13 mouse cellular contexts compared by ENCODE assay signal in the genomic region with DNA sequence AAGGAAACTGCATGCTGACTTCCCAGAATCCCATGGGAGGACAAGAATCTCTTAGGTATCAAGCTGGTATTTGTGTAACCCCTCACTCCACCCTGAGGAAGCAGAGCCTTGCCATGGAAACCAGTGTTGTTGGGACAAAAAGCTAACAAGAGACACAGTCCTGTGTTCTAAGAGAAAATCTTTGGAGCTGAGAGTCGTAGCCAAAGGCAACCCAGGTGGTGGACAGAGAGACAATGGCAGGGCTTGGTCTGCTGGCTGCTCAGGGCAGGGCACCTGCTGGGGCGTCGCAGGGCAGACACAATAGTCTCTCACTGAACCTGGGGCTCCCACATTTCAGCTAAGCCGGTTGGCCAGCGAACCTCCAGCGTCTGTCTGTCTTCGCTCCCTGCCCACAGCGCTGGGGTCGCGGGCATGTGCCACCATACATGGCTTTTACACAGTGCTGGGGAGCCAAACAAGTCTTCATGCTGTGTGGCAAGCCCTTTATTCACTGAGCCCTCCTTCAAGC.
DNase-seq lines count a peak whose midpoint lies in the region; ATAC-seq lines count a peak whose summit lies in the region.
"Had no signal": no experiment of that assay in that cellular context is flagged by ENCODE, and none has a peak within 500 bp of the region (broad histone marks: within the 10 kb centered on the region; RNA-seq: fewer than 3 reads in every experiment).

No protein-coding gene starts in this region.

- H3K36me3 ChIP-seq in embryonic facial prominence, embryonic 10.5 days (replicated peaks) = no peaks in the 10 kb centered on the region
- no peaks in the 10 kb centered on the region for H3K36me3 ChIP-seq in hindbrain, embryonic 11.5 days (ENCODE audit: control insufficient read depth, insufficient read depth, low read length)
- no peaks in the 10 kb centered on the region for H3K36me3 ChIP-seq in midbrain, embryonic 12.5 days
- H3K36me3 ChIP-seq in intestine, embryonic 16.5 days (ENCODE audit: control insufficient read depth, insufficient read depth, low read length) = no peaks in the 10 kb centered on the region

- H3K4me2 ChIP-seq in hindbrain, embryonic 11.5 days (replicated peaks; ENCODE audit: low read depth, low read length) = no peak overlapping the region
- no peak overlapping the region for H3K4me2 ChIP-seq in midbrain, embryonic 12.5 days (replicated peaks)
- H3K4me2 ChIP-seq in intestine, embryonic 16.5 days (ENCODE audit: low read depth, low read length) = no peak overlapping the region

- H3K4me1 ChIP-seq in embryonic facial prominence, embryonic 10.5 days = peaks cover 21% of the 10 kb centered on the region
- H3K4me1 ChIP-seq in hindbrain, embryonic 11.5 days (replicated peaks; ENCODE audit: control insufficient read depth, insufficient read depth, low read length) = no peaks in the 10 kb centered on the region
- peaks cover 12% of the 10 kb centered on the region for H3K4me1 ChIP-seq in midbrain, embryonic 12.5 days
- H3K4me1 ChIP-seq in intestine, embryonic 16.5 days (ENCODE audit: control insufficient read depth, insufficient read depth, low read length) = no peaks in the 10 kb centered on the region

- WGBS in embryonic facial prominence, embryonic 10.5 days = 16% methylated on average over 10 of the region's 10 CpGs
- 12% methylated on average over 10 of the region's 10 CpGs for WGBS in hindbrain, embryonic 11.5 days
- WGBS in midbrain, embryonic 12.5 days = 10% methylated on average over 10 of the region's 10 CpGs
- 58% methylated on average over 10 of the region's 10 CpGs for WGBS in intestine, embryonic 16.5 days

- peak; percentile 36 for DNase-seq in NIH3T3 (ENCODE audit: low read depth)
- DNase-seq in embryonic facial prominence, embryonic 10.5 days (ENCODE audit: low spot score) = peak; percentile 34
- peak; percentile 58 for DNase-seq in hindbrain, embryonic 11.5 days (ENCODE audit: low spot score)
- DNase-seq in cerebellum, postnatal 4 days (ENCODE audit: low spot score in 2 of 2) = no peak
- DNase-seq in kidney, postnatal 4 days = no peak
- DNase-seq in right cerebral cortex, postnatal 25 days = no peak
- DNase-seq: adrenal gland, postnatal 10 days; gastrocnemius, postnatal 25 days; lung, postnatal 36 days had no signal

- peaks cover 49% of the 10 kb centered on the region for H3K27me3 ChIP-seq in embryonic facial prominence, embryonic 10.5 days (replicated peaks; ENCODE audit: low read depth, poor library complexity, severe bottlenecking)
- H3K27me3 ChIP-seq in hindbrain, embryonic 11.5 days (ENCODE audit: control insufficient read depth, insufficient read depth, low read length) = peaks cover 23% of the 10 kb centered on the region
- H3K27me3 ChIP-seq in midbrain, embryonic 12.5 days = peaks cover 83% of the 10 kb centered on the region
- no peaks in the 10 kb centered on the region for H3K27me3 ChIP-seq in intestine, embryonic 16.5 days (replicated peaks; ENCODE audit: control insufficient read depth, insufficient read depth, low read length)

- peak overlapping the region; percentile 60; the same call in 1 of the 2 replicates for H3K27ac ChIP-seq in embryonic facial prominence, embryonic 10.5 days (replicated peaks)
- no peak overlapping the region for H3K27ac ChIP-seq in hindbrain, embryonic 11.5 days (ENCODE audit: low read depth, low read length)
- no peak overlapping the region for H3K27ac ChIP-seq in midbrain, embryonic 12.5 days (replicated peaks)
- no peak overlapping the region for H3K27ac ChIP-seq in intestine, embryonic 16.5 days (ENCODE audit: low read length)
- H3K27ac ChIP-seq: liver, embryonic 14.5 days had no signal

- H3K4me3 ChIP-seq in embryonic facial prominence, embryonic 10.5 days = no peak overlapping the region
- no peak overlapping the region for H3K4me3 ChIP-seq in hindbrain, embryonic 11.5 days (ENCODE audit: low read depth, low read length)
- no peak overlapping the region for H3K4me3 ChIP-seq in midbrain, embryonic 12.5 days
- H3K4me3 ChIP-seq in intestine, embryonic 16.5 days (ENCODE audit: low read length) = no peak overlapping the region

- no peaks in the 10 kb centered on the region for H3K9me3 ChIP-seq in embryonic facial prominence, embryonic 10.5 days
- H3K9me3 ChIP-seq in hindbrain, embryonic 11.5 days (ENCODE audit: control insufficient read depth, low read length) = no peaks in the 10 kb centered on the region
- no peaks in the 10 kb centered on the region for H3K9me3 ChIP-seq in midbrain, embryonic 12.5 days
- no peaks in the 10 kb centered on the region for H3K9me3 ChIP-seq in intestine, embryonic 16.5 days (ENCODE audit: control insufficient read depth, low read length)

- no peak overlapping the region for H3K9ac ChIP-seq in hindbrain, embryonic 11.5 days (ENCODE audit: low read depth, low read length)
- H3K9ac ChIP-seq in midbrain, embryonic 12.5 days (replicated peaks) = no peak overlapping the region
- no peak overlapping the region for H3K9ac ChIP-seq in intestine, embryonic 16.5 days (ENCODE audit: low read depth, low read length)
- H3K9ac ChIP-seq: liver, embryonic 14.5 days had no signal

- peak; percentile 76; the same call in 1 of the 2 replicates for ATAC-seq in hindbrain, embryonic 11.5 days (ENCODE audit: low FRiP score)
- peak; percentile 68 for ATAC-seq in midbrain, embryonic 12.5 days (ENCODE audit: low FRiP score, low read depth)
- ATAC-seq in intestine, embryonic 16.5 days = no peak
- ATAC-seq: intestine, postnatal 0 days had no signal

Comparison
In these comparisons a context has a peak if more than half of its experiments do, and no peak if none do; other contexts are left out.
1. DNase-seq: peak in NIH3T3 (single experiment), embryonic facial prominence, embryonic 10.5 days (single experiment) and hindbrain, embryonic 11.5 days (single experiment); none in cerebellum, postnatal 4 days (0 of 2), kidney, postnatal 4 days (0 of 2) and right cerebral cortex, postnatal 25 days (single experiment).